Mouse (Mus musculus): Measurements from ENCODE around the gene Mid1.

- TF ChIP-seq CTCF (IDR thresholded peaks at IDR 0.05; ENCODE audit: low read depth, low read length) (no peak), POLR2A (IDR thresholded peaks at IDR 0.05; ENCODE audit: extremely low read depth, insufficient read depth, low read length) (no peak)
Observed at GRCm38 (mm10) chrX:169862440-169862839, 177.4 kb downstream of the Mid1 start.
